Mouse (Mus musculus) spleen, postnatal 36 days (tissue): Measurements from ENCODE around the gene Klk15.
"Not testable (repeated sequence)": the region's sequence is repeated elsewhere in the genome, so short reads cannot be mapped to it uniquely, and the experiment has no call there.

Source experiments
- DNase-seq, 2 experiments: peaks; one replicate each; pipeline ENCODE4 v3.0.0; 2022; ENCODE audit warnings: low spot score in 2 of 2, mixed read lengths in 1 of 2

Klk15 gene

DNA sequence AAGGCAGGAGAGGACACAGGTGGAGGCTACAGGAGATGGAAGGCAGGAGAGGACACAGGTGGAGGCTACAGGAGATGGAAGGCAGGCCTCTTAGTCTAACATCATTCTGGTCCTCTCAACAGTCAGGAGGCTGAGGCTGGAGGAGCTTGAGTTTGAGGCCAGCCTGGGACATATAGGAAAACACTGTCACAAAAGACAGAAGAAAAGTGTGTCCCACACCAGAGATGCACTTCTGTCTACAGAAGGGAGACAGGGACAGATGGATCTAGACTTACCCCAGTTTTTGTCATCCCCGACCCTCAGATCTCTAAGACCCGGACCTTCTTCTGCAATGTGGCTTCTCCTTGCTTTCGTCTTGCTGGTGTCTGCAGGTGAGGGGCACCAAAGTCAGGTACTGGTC, at the start of gene Klk15:
Klk15 (plus strand) TSS at position 301 of the 400 bp plus-strand sequence.
- DNase-seq, result no peak

DNA sequence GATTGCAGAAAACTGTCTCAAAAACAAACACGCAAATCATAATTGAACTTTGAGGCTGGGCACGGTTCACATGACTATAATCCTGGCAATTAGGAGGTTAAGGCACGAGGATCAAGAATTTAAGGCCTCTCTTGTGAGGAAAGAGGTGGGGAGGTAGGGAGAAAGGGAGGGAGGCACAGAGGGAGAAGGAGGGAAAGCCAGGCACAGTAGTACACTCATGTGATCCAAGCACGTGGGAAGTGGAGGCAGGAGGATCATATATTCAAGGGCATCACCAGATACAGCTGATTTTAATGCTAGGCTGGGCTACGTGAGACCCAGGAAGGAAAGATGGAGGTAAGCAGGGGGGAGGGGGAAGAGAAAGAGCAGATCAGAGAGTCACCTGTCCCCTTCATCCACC, 42.2 kb upstream of the Klk15 start:
- DNase-seq, result no peak

DNA sequence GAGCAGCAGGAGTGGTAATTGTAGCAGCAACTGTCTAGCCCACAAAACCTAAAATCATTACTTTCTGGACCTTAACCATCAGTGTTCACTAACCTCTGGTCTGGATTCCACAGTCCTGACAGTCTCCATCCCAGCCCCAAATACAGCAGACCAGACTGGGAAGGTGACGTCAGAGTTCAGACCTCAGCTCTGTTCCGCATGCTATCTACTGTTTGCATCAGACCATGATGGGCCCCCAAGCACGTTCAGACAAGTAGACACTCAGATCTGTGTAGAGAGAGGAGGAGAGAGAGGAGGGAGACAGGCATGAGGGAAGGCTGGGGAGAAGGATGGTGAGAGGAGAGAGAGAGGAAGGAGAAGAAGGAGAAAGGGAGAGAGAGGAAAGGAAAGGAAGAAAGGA, 41.8 kb upstream of the Klk15 start:
- no peak for DNase-seq

DNA sequence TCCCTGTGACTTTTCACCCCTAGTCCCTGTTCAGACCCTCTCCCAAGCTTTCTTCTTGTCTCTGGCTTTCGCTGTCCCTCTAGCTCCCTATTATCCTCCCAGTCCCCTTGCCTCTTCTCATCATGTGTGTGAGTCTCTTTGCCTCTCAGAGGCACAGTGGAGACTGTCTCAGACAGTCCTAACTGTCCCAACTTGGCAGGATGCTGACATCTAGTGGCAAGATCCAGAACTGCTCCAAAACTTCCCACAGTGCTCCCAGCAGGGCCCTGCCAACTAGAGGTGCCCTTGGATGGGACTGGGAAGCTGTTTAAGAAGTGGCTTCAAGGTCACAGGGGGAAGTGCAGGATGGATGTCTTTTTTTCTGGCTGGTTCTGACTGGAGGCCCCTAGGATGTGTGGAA, 38.7 kb upstream of the Klk15 start:
- peak; percentile 32 to 48 for DNase-seq

DNA sequence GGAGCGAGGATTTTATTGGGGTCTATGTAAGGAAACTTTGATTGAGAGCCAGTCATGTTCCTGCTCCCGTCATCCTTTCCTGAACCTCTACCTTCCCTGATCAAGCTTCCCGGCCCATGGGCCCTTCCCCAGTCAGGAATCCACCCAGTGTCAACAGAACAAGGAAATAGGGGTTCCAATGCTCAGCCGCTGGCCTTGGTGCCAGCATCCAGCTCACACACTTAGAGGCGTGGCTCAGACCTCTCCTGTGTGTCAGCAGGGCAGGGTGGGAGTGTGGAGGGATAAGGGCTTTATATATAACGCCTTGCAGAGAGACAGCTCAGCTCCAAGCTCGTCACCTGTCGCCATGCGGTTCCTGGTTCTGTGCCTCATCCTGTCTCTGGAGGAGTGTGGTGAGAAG, 18.7 kb upstream of the Klk15 start:
- no peak for DNase-seq

DNA sequence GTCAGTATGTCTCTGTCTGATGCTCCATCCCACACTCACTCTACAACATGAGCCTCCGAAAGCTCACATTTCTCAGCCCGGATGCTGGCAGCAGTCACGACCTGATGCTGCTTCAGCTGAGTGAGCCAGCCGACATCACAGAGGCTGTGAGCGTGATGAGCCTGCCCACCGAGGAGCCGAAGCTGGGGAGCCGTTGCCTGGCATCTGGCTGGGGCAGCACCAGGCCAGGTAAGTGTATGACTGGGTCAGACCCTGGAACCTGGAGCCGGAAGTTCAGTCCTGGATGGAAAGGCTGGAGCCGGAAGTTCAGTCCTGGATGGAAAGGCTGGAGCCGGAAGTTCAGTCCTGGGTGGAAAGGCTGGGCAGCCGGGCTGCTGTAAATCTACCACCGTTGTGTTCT, 15.1 kb upstream of the Klk15 start:
- DNase-seq, result no peak

DNA sequence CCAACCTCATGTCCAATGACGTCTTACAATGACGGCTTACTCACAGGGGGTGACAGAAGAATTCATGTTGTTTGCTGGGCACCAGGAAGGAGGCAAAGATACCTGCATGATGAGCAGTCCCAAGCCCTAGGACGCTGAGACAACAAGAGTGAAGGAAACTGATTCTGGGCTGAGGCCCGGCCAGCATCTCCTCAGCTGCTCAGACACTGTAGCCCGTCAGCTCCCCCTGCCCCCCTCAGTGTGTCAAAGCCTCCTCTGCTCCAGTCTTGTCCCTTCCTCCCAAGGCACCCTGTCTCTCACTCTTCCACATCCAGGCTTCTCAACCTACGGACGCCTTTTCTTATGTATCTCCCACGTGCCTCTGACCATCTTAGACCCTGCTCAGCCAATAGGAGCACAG, 14.7 kb upstream of the Klk15 start:
- no peak for DNase-seq

DNA sequence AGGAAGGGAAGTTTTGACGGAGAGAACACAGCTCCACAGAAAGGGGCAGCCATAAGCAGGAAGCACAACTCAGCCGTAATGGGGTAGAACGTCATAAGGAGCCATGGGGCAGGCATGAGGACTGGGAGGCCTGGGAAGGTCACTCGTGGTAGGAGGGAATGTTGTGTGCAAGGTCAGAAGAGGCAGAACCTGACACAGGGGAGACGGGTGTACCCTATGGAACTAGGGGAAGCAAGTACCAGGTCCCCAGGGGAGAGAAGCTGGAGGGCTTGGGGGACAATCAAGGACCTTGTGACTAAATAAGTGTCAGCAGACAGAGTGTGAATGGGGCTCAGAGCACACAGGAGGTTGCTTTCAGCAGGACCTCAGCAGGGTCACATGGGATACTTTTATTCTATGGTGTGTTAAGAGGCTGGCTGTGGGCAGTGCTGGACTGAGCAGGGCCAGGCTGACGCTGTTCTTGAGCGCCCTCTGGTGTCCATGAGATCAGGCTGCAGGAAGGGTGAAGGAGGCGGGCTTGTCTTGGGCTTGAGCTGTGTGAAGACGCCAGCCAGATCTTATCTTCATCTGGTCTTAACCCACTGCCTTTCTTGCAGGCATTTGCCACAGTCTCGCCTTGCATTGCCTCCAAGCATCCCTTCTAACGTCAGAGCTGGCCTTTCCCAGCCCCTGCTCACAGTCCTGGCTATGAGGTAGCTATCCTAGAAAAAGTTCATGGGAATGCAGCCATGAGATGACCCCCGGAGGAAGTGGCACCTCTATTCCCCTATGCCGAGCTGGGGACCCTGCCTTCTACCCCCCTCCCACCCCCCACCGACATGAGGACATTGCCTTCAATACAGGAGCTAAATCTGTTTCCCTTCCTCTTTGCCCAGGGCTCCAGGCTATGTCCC, 13.7 kb upstream of the Klk15 start:
- DNase-seq, result peak; percentile 19 to 22

DNA sequence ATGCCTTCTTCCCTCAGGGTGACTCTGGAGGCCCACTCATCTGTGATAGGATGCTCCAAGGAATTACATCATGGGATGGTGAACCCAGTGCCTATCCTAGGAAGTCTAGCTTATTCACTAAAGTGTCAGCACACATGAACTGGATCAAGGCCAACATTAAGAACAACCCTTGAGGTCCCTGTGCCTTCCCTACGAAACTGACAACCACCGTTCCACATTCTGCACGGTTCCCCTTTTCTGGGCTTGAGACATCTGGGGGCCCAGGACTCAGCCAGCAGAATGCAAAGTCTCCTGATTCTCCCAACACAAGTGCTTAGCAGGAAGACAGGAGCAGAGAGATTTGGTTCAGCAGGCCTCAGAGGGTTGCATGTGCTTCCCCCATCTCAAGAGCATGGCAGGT, 13.0 kb upstream of the Klk15 start:
- no peak for DNase-seq

DNA sequence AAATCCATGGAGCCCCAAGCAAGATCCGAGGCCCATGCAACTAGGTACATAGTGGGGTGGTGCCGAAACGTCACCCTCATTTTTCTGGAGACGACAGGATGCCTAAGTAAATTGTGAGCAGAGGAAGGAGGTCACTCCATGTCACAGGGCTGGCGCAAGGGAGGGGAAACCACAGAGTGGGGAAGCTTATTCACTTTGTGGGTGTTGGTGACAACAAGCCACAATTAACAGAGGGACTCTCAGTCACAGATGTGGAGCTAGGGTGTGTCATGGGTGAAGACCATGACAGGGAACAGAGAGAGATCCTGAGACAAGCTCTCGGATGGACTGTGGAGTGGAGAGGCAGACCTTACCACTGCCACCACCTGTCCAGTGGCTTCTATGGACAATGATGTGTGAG, 12.5 kb upstream of the Klk15 start:
- DNase-seq, result no peak

DNA sequence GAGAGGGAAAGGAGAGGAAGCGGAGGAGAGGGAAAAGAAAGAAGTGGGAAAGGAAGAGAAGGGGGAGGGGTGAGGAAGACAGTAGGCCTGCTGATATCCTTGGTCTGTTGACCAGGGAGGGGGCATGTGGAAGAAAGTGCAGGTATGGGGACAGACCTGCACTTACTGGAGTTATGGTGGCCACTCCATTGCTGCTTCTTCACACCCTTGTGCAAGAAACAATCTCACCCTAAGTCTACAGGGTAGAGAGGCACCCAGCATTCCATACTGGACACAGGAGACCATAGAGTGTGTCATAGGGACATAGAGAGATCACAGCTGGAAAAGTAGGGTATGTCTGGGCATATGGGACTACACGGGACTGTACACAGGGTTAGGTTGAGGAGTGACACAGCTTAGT, 11.6 kb upstream of the Klk15 start:
- DNase-seq, result no peak

DNA sequence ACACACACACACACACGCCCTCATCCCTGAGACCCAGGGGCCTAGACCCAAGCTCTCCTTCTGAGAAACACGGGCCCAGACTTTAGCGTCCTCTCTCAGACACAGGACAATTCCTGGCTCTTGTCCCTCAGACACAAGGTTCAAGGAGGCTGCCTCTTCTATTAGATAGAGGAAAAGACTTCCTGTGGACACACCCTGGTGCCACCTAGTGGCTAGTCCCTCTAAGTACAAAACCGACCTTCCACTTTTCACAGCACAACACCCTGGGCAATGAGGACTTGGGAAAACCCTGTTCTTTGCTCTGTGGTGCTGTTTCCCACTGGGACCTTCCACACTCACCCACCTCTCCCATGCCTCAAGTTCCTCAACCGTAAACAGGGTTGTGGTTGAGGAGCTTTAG, 7.6 kb upstream of the Klk15 start:
- no peak for DNase-seq

DNA sequence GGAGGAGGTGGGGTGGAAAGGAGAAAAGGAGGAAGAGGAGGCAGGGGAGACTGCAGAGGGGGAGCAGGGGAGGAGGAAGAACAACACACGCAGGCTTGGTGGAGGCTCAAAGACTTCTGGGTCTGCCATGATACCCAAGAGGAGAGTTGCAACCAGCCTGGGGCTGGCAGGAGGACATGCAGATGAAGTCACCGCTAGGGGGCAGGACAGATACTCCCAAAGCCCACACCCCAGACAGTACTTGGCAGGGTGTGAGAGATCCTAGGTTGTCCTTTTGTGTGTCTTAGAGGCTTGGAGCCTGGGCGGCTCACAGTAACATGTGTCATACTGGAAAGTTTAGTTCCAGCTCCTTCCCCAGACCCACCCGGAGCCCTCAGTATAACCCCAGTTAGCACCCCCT, 5.0 kb upstream of the Klk15 start:
- no peak for DNase-seq

DNA sequence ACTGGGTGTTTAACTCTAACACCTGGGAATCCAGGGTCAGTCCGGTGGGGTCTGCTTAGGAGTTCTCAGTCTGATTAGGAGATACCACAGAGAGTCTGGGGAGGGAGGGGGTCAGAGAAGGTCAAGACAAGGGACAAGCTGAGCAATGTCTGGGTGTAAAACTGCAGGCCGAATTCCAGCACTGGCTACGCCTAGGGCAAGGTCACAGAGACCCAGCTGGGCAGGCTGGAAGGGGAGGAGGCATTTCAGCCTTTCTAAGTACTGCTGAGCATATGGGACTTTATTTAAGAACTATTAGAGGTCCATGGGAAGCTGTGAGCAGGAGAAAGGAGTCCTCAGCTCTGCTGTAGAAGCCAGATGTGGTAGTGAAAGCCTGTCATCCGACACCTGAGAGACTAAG, 1.2 kb upstream of the Klk15 start:
- no peak for DNase-seq

DNA sequence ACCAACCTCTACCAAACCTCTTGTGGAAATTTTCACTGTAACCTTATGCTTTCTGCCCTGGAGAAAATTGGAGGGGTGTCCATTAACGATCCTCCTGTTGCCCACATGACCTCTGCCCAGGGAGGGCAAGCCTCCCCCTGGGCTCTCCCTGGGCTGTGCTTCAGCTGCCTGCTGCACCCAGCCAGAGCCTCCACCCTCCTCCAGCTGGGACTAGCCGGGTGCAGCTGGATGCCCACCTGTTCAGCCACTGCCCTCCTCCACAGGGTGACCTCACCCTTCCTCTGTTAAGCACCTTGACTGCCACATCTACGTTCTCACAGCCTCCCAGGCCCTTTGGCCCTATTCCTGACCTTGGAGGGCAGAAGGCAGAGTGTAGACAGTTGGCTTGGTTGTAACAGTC, 1.2 kb downstream of the Klk15 start:
- no peak for DNase-seq

DNA sequence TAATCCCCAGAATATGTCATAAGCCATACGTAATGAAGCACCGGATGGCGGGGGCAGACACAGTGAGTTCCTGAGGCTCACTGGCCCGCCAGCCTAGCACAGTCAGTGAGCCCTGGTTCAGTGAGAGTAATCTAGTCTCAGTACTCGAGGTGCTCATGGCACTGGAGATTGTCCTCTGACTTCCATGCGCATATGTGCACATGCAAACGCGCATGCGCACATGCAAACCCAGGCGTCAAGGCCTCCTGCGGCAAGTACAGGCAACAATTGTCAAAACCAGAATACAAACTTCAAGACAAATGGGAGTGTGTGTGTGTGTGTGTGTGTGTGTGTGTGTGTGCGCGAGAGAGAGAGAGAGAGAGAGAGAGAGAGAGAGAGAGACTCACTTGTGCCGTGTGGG, 3.0 kb downstream of the Klk15 start:
- no peak for DNase-seq

DNA sequence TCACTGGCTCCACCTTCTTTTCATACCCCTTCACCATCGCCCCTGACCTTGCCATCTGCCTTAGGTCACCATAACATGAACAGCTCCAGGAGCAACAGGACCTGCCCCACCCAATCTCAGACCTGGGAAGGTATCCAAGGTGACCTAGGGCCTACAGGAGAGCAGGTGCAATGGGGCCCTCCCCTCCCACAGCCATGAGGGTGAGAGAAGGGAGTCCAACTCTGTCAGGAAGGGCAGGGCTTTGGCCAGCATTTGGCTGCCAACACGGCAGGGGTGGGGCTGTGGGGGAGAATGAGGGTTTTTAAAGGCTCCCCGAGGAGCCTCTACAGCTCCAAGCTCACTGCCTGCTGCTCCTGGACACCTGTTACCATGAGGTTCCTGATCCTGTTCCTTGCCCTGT, 8.8 kb downstream of the Klk15 start:
- DNase-seq, result not testable (repeated sequence)

DNA sequence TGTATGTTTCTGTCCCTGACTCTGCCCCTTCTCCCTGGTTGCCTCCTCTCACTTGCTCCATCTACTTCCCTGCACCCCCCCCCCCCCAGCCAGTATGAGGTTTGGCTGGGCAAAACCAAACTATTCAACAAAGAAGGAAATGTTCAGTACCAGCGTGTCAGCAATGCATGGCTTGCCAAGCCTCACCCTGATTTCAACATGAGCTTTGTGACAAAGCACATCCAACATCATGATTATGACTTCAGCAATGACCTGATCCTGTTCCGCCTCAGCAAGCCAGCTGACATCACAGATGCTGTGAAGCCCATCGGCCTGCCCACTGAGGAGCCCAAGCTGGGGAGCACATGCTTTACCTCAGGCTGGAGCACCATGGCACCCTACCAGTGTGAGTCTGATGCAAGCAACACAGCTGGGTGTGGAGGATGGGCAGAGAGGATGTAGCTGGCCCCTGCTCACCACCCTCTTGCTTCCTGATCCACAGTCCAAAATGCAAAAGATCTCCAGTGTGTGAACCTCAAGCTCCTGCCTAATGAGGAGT, 11.3 kb downstream of the Klk15 start:
- no peak for DNase-seq

DNA sequence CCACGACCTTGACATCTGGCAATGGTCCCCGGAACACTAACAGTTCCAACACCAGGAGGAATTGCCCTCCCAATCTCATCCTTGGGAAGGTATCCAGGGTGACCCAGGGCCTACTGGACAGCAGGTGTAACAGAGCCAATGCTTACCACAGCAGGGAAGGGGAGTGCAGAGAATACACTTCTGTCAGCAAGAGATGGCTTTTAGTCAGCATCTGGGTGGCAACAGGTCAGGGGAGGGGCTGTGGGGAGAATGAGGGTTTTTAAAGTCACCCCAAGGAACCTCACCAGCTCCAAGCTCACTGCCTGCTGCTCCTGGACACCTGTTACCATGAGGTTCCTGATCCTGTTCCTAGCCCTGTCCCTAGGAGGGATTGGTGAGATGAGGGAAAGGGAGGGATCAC, 16.8 kb downstream of the Klk15 start, which contains the start of gene Klk1b8:
Klk1b8 (plus strand) TSS at position 301 of the 400 bp plus-strand sequence.
- DNase-seq, result no peak

DNA sequence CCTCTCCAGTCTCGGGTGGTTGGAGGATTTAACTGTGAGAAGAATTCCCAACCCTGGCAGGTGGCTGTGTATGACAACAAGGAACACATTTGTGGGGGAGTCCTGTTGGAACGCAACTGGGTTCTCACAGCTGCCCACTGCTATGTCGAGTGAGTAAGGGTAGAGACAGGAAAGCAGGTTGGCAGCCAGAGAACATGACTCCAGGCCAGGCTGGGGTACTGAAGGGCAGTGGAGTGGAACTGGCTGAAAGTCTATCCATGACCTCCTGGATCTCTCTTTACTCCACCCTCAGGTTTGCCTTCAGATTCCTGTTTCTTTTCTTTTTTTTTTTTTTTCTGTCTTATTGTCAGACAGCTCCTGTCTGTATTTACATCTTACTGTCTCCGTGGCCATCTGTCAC, 19.2 kb downstream of the Klk15 start:
- no peak for DNase-seq

DNA sequence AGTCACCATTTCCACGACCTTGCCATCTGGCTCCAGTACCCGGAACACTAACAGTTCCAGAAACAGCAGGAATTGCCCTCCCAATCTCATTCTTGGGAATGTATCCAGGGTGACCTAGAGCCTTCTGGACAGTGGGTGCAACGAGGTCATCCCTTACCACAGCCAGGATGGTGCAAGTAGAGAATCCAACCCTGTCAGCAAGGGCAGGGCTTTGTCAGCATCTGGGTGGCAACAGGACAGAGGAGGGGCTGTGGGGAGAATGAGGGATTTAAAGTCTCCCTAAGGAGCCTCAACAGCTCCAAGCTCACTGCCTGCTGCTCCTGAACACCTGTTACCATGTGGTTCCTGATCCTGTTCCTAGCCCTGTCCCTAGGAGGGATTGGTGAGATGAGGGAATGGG, 32.9 kb downstream of the Klk15 start, which contains the start of gene Klk1b1:
Klk1b1 (plus strand) TSS at position 301 of the 400 bp plus-strand sequence.
- DNase-seq, result no peak

DNA sequence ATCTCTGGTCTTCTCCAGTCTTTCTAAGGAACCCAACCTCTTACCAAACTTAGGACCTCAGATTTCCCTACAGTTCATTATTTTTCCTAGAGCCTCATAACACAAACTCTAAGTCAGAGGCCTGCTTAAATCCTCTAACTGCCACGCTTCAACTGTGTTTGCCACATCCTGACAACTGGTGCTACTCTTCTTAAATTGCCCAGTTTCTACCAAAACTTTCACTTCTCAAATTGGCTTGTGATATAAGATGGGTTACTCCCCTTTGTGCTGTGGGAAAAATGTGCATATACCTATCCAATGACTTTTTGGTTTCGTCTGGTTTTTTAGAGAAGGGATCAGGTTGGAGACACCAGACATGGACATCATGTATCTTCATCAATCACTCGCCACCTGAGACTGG, 33.5 kb downstream of the Klk15 start:
- DNase-seq, result no peak

DNA sequence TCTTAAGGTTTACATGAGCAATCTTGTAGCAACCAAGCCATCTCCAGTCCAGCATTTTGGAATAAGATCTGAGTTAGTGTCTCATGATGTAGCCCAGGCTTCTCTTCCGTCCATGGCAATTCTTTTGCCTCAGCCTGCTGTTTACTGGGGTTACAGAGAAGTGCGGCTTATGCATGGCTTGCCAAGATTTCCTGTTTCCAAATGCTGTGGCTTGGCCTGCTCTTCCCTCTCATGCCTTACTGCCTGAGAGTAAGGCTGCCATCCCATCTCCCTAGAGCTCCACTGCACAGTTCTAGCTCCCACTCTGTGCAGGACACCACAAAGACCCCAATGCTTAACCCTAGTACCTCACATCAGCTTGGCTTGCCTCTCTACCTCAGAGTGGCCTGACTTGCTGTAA, 34.1 kb downstream of the Klk15 start:
- DNase-seq, result no peak
